Mouse (Mus musculus) embryonic facial prominence, embryonic 14.5 days (tissue): ENCODE data around the gene Kin. TPM values are rescaled to one million over a fixed set of nuclear protein-coding genes. Genes with fewer than 3 reads are reported as not detected.

Experiments
- ATAC-seq: fragments of 200-750 bp; cut with Nextera tagmentation; 2 replicates; pipeline ENCODE4 v1.8.0; 2017; ENCODE audit warnings: low read depth, moderate number of reproducible peaks, moderate TSS enrichment
- DNase-seq: peaks from one replicate; pipeline ENCODE4 v3.0.0-alpha.2; 2015; ENCODE audit warnings: low spot score
- H3K27ac ChIP-seq: fragments of 300-500 bp; sonication (generic); replicated peaks from 2 replicates; pipeline ENCODE4 v1.5.1; 2014; ENCODE audit warnings: low read depth, mild to moderate bottlenecking, low read length, moderate library complexity
- H3K27me3 ChIP-seq: fragments of 300-500 bp; sonication (generic); replicated peaks from 2 replicates; pipeline ENCODE4 v1.6.1; 2014; ENCODE audit warnings: low read length; ENCODE audit not compliant: control insufficient read depth, insufficient read depth
- H3K36me3 ChIP-seq: fragments of 300-500 bp; sonication (generic); 2 replicates; pipeline ENCODE4 v1.6.1; 2014; ENCODE audit warnings: low read length, mixed read lengths; ENCODE audit not compliant: control insufficient read depth, insufficient read depth
- H3K4me1 ChIP-seq: fragments of 300-500 bp; sonication (generic); 2 replicates; pipeline ENCODE4 v1.6.1; 2014; ENCODE audit warnings: antibody characterized with exemption, low read length; ENCODE audit not compliant: control insufficient read depth, insufficient read depth
- H3K4me2 ChIP-seq: fragments of 300-500 bp; sonication (generic); 2 replicates; pipeline ENCODE4 v1.6.1; 2014; ENCODE audit warnings: low read depth, mild to moderate bottlenecking, low read length, moderate library complexity, mixed read lengths
- H3K4me3 ChIP-seq: fragments of 300-500 bp; sonication (generic); 2 replicates; pipeline ENCODE4 v1.5.1; 2014; ENCODE audit warnings: low read depth, mild to moderate bottlenecking, low read length
- H3K9ac ChIP-seq: fragments of 300-500 bp; sonication (generic); 2 replicates; pipeline ENCODE4 v1.6.1; 2014; ENCODE audit warnings: low read depth, mild to moderate bottlenecking, low read length, moderate library complexity, mixed read lengths
- H3K9me3 ChIP-seq: fragments of 300-500 bp; sonication (generic); 2 replicates; pipeline ENCODE4 v1.6.1; 2016; ENCODE audit warnings: low read length; ENCODE audit not compliant: control insufficient read depth
- WGBS: fragments of 180-500 bp; shearing (Covaris S2); extraction: QIAGEN DNeasy Blood & Tissue Kit; methylation state at CpG from one replicate; pipeline ENCODE4 v1.1.7; 2014; 5-methylcytosine and 5-hydroxymethylcytosine counted together
- polyA plus RNA-seq: library from polyadenylated mRNA; unstranded; fragments of >200 nt; fragmentation: Nextera tagmentation; extraction: Ambion mirVana; gene quantifications from 2 replicates; pipeline ENCODE4 v1.2.1, GENCODE M21; 2014

The Kin gene
- polyA plus RNA-seq, 1 experiment from 2014 or later: 22.7 TPM

DNA sequence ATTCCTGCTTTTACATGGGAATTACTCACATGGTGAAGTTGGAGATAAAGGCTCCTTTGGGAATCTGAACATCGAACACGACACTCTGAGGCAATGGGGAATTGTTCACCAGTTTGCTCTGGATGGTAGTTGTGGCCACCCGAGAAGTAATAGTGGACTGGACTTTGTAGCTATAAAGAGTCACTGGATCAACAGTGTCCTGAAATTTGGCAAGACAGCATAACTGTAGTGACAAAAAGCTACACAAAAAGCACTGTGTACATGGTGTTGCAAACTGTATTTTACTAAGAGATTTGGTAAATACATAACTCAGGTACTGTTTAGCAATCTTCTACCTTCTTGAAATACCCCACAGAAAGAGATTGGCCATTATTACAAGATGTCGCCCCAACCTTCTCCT is 45.7 kb downstream of the Kin start:
- Histone ChIP-seq H3K4me2 (no peak overlapping the region), H3K9me3 (no peaks in the 10 kb centered on the region), H3K9ac (no peak overlapping the region), H3K4me1 (peaks cover 4% of the 10 kb centered on the region; the same call in 1 of the 2 replicates), H3K27me3 (no peaks in the 10 kb centered on the region), H3K36me3 (no peaks in the 10 kb centered on the region), H3K27ac (no peak overlapping the region), H3K4me3 (no peak overlapping the region)
- no peak for DNase-seq
- ATAC-seq: no peak
- WGBS: 88% methylated on average over 4 of the region's 4 CpGs

DNA sequence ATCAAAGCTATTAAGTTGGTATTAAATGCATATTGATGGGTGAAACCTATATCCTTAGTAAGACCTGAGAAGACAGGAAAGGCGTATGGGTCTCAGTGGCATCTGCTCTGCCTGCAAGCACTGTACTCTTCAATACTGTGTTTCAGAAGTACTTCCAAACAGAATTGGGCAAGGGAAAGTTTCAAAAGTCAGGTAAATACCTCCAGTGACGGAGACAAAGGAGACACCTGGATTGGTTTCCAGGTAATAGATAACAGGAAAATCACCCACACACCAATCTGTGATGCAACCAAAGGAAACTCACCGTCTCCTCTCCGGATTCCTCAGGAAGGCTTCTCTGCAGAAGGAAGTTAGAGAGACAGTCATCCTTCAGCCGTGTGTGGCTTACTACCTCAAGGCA is 47.1 kb downstream of the Kin start:
- peaks cover 4% of the 10 kb centered on the region; the same call in 1 of the 2 replicates for H3K4me1 ChIP-seq
- ATAC-seq: no peak
- WGBS: 84% methylated on average over 5 of the region's 5 CpGs

DNA sequence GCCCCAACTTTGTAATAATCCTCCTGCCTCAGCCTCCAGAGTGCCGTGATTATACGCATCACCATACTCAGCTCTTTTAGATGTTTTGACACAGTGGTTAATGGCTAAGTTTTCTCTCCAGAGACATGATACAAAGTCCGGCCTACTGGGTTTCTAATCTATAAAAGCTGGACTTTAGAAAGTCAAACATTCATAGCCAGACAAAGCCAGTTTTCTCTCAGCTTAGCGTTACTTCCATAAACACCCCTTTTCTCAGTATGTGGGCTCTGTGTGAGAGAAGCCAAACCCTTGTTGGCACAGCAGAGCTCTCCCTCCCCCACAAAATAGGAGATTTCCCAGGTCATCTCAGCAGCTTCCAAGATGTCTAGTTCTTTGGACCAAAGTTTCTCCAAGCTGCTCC is 48.2 kb downstream of the Kin start:
- Histone ChIP-seq H3K27me3 (no peaks in the 10 kb centered on the region), H3K36me3 (no peaks in the 10 kb centered on the region), H3K9me3 (no peaks in the 10 kb centered on the region), H3K4me3 (no peak overlapping the region), H3K4me2 (no peak overlapping the region), H3K4me1 (peaks cover 4% of the 10 kb centered on the region; the same call in 1 of the 2 replicates), H3K9ac (no peak overlapping the region), H3K27ac (no peak overlapping the region)
- DNase-seq (no peak), ATAC-seq (no peak)
- WGBS: 81% methylated on average over 4 of the region's 4 CpGs

More for the DNA sequence above, 47.1 kb downstream of the Kin start:
- Histone ChIP-seq H3K27me3 (no peaks in the 10 kb centered on the region), H3K27ac (no peak overlapping the region), H3K9ac (no peak overlapping the region), H3K9me3 (no peaks in the 10 kb centered on the region), H3K36me3 (no peaks in the 10 kb centered on the region), H3K4me2 (no peak overlapping the region), H3K4me3 (no peak overlapping the region)
- no peak for DNase-seq

DNA sequence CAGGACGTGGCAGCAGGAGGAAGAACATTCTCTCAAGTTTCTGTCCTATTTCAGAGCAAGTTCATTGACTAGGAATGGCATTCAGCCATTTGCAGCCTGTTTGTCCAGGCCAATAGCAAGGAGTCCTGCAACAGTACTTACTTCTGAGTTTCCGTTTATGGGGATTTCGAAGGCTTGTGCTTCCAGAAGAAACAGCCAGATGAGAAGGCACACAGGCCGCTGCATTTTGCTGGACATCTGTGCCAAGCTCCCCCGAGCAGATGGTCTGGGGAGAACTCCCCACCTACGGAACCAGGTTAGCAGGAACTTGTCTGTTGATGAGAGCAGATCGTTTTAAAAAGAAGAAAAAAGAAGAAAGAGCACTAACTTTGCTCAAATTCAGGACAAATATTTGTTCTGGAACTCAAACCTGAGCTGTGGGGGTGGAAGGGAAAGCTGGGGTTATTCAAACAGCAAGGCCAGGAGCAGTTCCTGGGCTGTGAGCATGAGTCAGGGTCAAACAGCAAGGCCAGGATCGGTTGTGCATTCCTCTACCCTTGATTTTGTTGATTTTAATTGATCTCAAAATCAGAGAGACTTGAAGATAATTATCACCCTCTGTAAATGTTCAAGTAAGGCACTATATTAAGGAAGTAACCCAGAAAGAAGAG is 50.1 kb downstream of the Kin start:
- Histone ChIP-seq H3K4me2 (no peak overlapping the region), H3K36me3 (no peaks in the 10 kb centered on the region), H3K4me3 (no peak overlapping the region), H3K4me1 (peaks cover 4% of the 10 kb centered on the region; the same call in 1 of the 2 replicates), H3K9me3 (no peaks in the 10 kb centered on the region), H3K27me3 (no peaks in the 10 kb centered on the region), H3K9ac (no peak overlapping the region), H3K27ac (no peak overlapping the region)
- 52% methylated on average over 8 of the region's 8 CpGs for WGBS
- DNase-seq (peak; percentile 17), ATAC-seq (no peak)

DNA sequence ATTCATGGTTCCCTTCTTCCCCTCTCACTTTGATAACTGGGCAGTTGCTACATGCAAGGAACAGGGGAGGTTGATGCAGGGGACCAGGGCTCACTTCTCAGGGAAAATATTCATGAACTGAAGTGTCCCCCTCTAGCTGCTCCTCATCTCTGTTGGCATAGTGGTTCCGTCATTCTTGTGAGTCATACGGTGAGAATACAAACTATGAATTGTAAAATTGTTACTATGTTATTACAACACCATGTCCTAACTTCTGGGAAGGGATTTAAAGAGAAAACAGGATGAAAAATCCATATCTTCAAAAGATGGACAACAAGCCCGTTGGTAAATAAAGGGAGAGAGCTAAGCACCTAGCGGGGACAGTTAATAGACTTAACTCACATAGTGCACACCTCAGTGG is 50.9 kb downstream of the Kin start, which contains the start of gene Itih2:
Gene Itih2 (minus strand): TSS at position 101 of the 400 bp plus-strand sequence.
- ATAC-seq (no peak), DNase-seq (no peak)
- H3K27ac ChIP-seq: no peak within 1 kb of the TSS
- no peaks in the 10 kb centered on the region for H3K9me3 ChIP-seq
- H3K9ac ChIP-seq: no peak within 1 kb of the TSS
- H3K27me3 ChIP-seq: no peaks in the 10 kb centered on the region
- 89% methylated on average over 4 of the region's 4 CpGs for WGBS
- H3K36me3 ChIP-seq: no peaks in the 10 kb centered on the region
- H3K4me3 ChIP-seq: no peak within 1 kb of the TSS
- peaks cover 4% of the 10 kb centered on the region; the same call in 1 of the 2 replicates for H3K4me1 ChIP-seq
- H3K4me2 ChIP-seq: no peak within 1 kb of the TSS

DNA sequence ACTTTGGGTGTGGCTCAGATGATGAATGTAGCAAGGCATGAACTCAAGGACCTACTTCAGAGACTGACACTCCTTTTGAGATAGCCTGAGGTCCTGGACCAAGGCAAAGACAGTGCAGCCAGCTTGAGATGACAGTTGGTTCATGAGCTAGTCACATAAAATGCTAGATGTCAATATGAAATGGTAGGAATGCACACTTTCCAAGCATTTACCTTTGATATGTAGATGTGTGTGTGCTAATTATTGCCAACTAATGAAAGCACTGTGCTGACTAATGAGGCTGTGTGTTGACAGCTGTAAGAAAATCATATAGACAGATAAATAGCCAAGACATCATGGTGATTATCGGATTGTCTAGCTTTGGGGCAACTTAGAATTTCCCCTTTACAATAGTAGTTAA is 51.7 kb downstream of the Kin start:
- H3K27me3 ChIP-seq: no peaks in the 10 kb centered on the region
- H3K27ac ChIP-seq: no peak overlapping the region
- H3K4me2 ChIP-seq: no peak overlapping the region
- no peak overlapping the region for H3K9ac ChIP-seq
- WGBS: 87% methylated on average over 1 of the region's 1 CpGs
- H3K9me3 ChIP-seq: no peaks in the 10 kb centered on the region
- H3K4me1 ChIP-seq: peaks cover 4% of the 10 kb centered on the region; the same call in 1 of the 2 replicates
- DNase-seq (no peak), ATAC-seq (no peak)
- no peak overlapping the region for H3K4me3 ChIP-seq
- no peaks in the 10 kb centered on the region for H3K36me3 ChIP-seq

DNA sequence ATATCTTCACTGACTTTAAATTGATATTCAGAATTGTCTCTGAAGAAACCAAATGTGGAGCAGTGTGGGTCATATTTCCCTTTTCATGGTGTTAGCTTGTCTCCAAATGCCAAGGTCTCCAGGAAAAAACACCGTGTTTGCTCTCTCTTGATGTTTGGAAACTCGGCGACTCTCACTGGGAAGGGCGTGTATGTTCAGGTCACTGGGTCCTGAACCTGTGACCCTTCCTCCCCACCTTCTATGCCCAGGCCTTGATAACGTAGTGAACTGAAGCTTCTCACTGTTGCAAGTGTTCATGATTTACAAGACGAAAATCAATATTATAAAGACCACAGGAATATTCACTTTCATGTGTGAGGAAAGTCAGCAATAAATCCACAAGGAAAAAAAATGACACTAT is 53.5 kb downstream of the Kin start:
- Histone ChIP-seq H3K4me3 (no peak overlapping the region), H3K27ac (no peak overlapping the region), H3K27me3 (no peaks in the 10 kb centered on the region), H3K9me3 (no peaks in the 10 kb centered on the region), H3K4me1 (peaks cover 4% of the 10 kb centered on the region; the same call in 1 of the 2 replicates), H3K36me3 (no peaks in the 10 kb centered on the region), H3K9ac (no peak overlapping the region), H3K4me2 (no peak overlapping the region)
- DNase-seq (no peak), ATAC-seq (no peak)
- WGBS: 61% methylated on average over 6 of the region's 6 CpGs

DNA sequence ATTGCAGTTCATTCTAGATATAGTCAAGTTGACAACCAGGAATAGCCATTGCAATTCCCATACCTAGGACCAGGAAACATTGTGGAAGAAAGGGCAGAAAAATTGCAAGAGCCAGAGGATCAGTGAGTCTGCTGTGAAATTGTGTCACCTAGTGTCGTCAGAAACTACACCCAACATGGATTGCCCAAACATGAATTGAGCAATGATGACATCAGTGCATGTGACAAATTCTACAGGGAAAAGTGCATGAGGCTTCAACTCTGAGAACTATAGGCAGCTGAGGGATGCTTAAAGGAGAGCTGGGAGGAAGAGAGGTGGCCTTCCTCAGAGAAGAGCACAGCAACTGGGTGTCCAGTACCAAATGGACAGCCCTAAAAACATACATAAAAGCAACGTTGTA is 56.9 kb downstream of the Kin start:
- H3K4me2 ChIP-seq: no peak overlapping the region
- H3K9me3 ChIP-seq: no peaks in the 10 kb centered on the region
- DNase-seq (no peak), ATAC-seq (no peak)
- no peak overlapping the region for H3K27ac ChIP-seq
- no peaks in the 10 kb centered on the region for H3K36me3 ChIP-seq
- H3K27me3 ChIP-seq: 0 out of 2 replicates have a peak, but pooled peaks cover 3% of the 10 kb centered on the region
- no peak overlapping the region for H3K9ac ChIP-seq
- H3K4me1 ChIP-seq: no peaks in the 10 kb centered on the region
- WGBS: 75% methylated on average over 2 of the region's 2 CpGs
- H3K4me3 ChIP-seq: no peak overlapping the region

DNA sequence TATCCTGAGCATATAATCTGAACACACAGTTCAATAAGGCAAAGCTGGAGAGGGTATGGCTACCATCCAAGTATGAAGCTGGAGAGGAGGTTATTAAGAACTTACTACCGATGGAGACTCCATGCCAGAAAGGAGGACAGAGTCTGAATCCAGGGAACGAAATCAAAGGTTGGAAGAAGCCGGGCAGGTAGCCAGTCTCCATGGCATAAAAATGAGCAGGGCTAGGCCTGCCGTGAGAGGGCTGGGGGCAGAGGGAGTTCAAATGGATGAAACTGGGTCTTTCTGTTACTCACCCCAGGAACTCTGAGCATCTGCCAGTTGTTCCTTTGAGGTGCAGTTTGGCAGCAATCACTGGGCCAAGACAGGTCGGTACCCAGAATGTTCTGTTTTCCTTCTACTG is 60.1 kb downstream of the Kin start:
- Histone ChIP-seq H3K9ac (no peak overlapping the region), H3K27me3 (0 out of 2 replicates have a peak, but pooled peaks cover 3% of the 10 kb centered on the region), H3K36me3 (no peaks in the 10 kb centered on the region), H3K4me2 (no peak overlapping the region), H3K9me3 (no peaks in the 10 kb centered on the region), H3K4me3 (no peak overlapping the region), H3K27ac (no peak overlapping the region), H3K4me1 (no peaks in the 10 kb centered on the region)
- ATAC-seq: no peak
- WGBS: 69% methylated on average over 5 of the region's 5 CpGs
- peak; percentile 5 for DNase-seq
